Mouse (Mus musculus) A20 (cell line): ENCODE data around the gene Yeats2.

Experiments used
- DNase-seq: peaks from one replicate; pipeline ENCODE4 v3.0.0-alpha.2; 2011; ENCODE audit warnings: low read depth, low spot score

The Yeats2 gene

GRCm38 (mm10) chr16:20280238-20280637, 139.4 kb downstream of the Yeats2 start:
- DNase-seq, result no peak
